Mouse (Mus musculus): ENCODE results near the gene Nacc1. TPM values are rescaled to one million over a fixed set of nuclear protein-coding genes. Genes with fewer than 3 reads are reported as not detected.
"Not testable (repeated sequence)": the region's sequence is repeated elsewhere in the genome, so short reads cannot be mapped to it uniquely, and the experiment has no call there.

Gene Nacc1
- total RNA-seq, 1 experiment from 2014 or later: 55.3 TPM

DNA sequence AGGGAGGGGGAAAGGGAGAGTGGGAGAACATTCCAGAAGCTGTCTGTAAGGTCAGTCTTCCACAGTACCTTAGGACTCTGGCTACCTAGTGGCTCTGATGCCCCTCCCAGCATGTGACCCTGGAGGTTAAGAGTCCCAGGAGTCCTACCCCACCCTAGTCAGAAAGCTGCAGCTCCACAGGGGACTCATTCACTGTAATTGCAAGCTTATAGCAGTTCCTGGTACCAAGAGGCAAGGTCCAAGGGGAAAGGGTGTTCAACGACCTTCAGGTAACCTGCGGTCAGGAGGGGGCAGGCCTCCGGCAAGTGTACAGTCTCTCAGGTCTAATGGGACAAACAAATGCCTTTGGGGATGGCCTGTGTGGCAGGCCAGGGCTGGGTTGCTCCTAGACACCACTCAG, 37.4 kb downstream of the Nacc1 start:
- ATAC-seq (replicated peaks; ENCODE audit: low read depth, poor library complexity, severe bottlenecking): no peak

DNA sequence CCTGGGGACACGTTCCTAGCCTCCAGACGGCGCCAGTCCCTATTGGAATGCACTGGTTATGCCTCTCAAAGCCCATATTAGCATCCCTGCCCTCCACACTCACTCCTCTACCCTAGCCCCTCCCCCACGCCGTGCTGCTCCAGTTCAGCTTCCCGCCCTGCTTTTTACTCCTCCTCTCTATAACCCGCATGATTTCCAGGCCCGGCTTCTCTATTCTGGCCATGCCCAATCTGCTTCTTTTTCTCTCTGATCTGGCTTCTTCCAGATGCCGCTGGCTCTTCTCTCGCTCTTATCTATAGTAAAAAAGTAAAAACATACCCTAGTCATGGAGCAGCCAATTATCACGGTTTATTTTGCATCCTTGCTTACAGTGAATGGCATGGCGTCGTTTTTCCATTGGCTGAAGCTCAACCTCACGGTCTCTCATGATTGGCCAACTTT, 40.2 kb downstream of the Nacc1 start:
- ATAC-seq (replicated peaks; ENCODE audit: low read depth, poor library complexity, severe bottlenecking): no peak; the same call in 1 of the 2 replicates

DNA sequence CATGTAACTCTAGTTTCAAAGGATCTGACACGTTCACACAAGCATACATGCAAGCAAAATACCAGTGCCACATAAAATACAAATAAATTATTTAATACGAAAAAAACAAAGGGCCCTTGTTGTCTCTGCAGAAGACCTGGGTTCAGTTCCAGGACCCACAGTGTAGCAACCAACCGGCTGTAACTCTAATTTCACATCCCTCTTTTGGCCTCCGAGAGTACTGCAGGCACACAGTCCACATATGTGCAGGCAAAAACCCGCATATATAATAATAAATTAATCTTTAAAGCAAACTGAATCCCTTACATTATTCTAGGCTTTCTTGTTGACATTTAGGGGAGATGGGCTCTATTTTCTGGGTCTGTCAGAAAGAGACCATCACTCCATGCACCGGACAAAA, 40.9 kb downstream of the Nacc1 start:
- ATAC-seq (replicated peaks; ENCODE audit: low read depth, poor library complexity, severe bottlenecking): no peak

DNA sequence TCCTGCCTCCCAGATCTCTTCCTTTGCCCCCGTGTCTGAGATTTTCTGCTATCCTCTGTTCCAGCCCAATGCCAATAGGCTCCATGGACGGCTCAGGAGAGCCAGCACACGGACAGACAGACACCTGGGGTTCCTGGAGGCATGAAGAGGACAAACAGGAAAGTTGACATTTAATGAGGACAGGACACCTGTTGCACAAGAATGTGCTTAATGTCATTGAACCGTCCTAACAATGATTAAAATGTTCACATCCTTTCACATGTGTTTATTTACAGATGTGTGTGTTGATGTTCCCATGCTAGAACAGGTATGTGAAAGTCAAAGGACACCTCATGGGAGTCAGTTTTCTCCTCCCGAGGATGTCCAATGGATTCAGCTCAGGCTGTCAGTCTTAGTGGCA, 44.6 kb downstream of the Nacc1 start:
- no peak for ATAC-seq (replicated peaks; ENCODE audit: low read depth, poor library complexity, severe bottlenecking)

DNA sequence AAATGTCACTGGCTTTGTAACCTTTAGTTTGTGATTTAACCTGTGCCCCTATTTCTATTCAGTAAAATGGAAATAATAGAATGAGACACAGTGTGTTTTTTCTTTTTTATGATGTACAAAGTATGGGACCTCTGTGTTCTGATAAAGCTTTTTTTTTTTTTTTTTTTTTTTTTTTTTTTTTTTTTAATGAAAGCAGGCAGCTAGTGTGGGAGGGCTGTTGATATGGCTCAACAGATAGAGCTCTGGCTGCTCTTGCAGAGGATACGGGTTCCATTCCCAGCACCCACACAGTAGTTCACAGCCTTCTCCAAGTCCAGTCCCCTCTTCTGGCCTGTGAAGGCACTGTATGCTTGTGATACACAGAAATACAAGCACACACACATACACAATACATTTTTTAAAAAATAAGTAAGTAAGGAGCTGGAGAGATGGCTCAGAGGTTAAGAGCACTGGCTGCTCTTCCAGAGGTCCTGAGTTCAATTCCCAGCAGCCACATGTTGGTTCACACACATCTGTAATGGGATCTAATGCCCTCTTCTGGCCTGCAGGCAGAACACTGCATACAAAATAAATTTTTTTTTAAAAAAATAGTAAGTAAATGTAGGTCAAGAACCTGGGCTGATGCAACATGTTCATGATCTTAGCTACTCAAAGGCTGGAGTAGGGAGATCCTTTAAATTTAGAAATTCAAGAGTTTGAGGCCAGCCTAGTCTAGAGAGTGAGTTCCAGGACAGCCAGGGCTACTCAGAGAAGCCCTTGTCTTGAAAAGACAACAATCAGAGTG, 45.9 kb downstream of the Nacc1 start:
- ATAC-seq (replicated peaks; ENCODE audit: low read depth, poor library complexity, severe bottlenecking): no peak

DNA sequence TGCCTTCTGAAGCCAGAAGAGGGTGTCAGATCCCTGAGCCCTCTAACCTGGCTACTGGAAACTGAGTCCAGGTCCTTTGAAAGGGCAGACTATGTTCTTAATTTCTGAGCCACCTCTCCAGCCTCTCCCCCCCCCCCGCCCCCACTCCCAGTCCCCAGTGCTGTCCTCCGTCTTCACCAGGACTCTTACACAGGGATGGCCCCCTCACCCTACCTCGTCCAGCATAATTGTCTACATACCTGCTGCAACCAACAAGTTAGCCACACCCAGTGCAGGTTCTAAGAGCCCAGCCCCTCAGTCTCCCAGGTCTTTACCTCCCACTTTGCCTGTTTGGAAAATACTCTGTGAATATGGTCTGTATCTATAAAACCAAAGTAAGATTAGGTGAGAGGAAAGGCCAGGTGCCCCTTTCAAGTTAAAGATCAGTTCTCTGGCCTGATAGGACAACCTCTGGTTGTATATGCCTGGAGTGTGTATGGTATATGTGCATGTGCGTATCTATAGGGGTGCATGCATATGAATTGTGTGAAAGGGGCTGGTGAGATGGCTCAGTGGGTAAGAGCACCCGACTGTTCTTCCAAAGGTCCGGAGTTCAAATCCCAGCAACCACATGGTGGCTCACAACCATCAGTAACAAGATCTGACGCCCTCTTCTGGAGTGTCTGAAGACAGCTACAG, 46.9 kb downstream of the Nacc1 start:
- no peak for ATAC-seq (replicated peaks; ENCODE audit: low read depth, poor library complexity, severe bottlenecking)

DNA sequence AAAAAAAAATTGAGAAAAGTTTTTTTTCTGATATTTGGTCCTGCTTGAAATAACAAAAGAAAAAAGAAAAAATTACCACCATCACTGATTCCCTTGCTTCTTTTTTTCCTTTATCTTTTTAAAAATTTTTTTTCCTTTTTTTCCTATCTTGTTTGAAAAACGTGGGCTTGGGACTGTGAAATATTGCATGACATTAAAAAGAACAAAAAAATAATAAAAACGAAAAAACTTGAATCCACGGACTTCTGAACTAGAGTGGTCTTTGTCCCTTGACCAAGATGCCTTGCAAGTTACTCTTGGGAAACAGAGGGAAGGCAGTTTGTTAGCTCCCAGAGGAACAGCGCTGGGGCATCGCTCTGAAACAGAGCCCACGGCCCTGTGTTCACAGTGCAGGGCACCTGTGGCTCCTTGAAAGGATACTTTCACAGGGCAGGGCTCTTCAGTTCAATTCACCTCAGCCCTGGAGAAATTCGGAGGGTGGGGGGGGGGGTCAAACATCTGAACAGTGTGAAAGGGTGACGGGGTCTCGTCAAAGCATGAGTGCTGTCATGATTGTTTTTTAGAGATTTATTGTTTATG, 47.6 kb downstream of the Nacc1 start:
- ATAC-seq (replicated peaks; ENCODE audit: low read depth, poor library complexity, severe bottlenecking): no peak

DNA sequence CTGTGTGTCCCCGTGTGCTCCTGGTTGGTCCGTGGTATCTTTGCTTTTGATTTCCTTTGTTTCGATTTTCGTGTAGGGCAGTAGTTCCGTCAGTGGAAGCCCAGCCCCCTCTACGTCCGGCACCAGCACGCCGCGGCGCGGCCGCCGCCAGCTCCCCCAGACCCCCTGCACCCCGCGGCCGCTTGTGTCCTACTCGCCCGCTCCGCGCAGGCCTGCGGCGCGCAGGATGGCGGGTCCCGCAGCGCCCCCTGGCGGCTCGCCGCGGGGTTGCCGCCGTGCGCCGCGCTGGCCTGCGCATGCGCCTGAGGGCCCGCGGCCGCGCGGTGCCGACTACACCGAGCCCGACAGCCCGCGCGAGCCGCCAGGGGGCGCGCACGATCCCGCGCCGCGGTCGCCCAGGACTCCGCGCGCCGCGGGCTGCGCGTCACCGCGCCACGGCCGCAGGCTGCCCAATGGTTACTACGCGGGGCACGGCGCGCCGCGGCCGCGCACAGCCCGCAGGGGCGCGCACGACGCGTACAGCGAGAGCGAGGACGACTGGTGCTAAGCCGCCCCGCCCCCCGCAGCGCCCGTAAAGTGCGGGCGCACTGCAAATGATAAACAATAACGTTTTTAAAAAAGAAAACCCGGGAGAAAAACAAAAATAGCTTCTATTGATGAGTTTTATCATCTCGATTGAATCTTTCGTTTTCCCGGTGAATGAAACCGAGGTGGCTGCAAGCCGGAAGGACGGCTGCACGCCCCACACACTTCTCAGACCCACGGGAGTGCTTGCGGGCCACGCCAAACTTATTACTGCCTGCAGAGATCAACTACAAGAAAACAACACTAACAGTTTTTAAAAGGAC, 48.3 kb downstream of the Nacc1 start:
- peak; percentile 62 for ATAC-seq (replicated peaks; ENCODE audit: low read depth, poor library complexity, severe bottlenecking)

DNA sequence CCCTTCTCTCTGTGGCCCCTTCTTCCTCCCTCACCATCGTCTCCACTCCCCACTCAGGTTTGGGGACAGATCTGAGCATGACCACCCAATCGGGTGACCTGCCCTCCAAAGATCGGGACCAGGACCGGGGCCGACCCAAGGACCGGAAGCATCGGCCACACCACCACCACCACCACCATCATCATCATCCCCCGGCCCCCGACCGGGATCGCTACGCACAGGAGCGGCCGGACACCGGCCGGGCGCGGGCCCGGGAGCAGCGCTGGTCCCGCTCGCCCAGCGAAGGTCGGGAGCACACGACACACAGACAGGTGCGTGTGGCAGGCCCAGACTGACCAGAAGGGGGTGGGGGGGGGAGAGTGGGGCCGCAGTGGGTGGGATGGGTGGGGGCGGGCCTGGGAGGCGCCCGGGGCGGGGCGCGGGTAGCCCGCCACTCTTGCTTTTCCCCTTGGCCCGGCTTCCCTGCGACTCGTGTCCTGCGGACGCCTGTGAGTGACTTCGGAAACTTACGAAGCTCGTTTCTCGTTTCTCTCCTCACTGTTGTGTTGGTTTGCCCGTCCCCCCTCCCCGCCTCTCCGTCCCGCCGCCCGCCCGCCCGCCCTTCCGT, 49.0 kb downstream of the Nacc1 start:
- peak; percentile 17; the same call in 1 of the 2 replicates for ATAC-seq (replicated peaks; ENCODE audit: low read depth, poor library complexity, severe bottlenecking)

DNA sequence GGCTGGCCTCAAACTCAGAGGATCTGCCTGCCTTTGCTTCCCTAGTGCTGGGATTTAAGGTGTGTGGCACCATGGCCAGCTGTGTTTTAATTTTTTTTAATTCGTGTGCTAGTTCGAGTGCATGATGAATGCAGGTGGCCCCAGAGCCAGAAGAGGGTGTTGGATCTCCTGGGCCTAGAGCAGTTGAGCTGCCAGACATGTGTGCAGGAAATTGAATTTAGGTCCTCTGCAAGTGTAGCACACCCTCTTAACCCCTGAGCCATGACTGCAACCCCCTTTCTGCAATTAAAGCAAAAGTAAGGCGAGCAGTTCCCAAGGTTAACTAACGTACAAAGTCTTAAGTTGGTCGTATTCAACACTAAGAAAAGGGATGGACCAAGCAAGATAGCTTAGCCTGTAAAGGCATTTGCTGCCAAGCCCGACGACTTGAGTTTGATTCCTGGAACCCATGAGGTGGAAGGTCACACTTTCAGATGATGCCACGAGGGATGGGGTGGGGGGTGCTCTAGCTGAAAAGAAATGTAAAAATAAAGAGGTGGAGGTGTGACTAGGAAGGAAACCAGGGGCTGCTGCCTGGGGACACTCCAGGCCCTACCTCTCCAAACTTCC, 49.6 kb downstream of the Nacc1 start:
- ATAC-seq (replicated peaks; ENCODE audit: low read depth, poor library complexity, severe bottlenecking): no peak

DNA sequence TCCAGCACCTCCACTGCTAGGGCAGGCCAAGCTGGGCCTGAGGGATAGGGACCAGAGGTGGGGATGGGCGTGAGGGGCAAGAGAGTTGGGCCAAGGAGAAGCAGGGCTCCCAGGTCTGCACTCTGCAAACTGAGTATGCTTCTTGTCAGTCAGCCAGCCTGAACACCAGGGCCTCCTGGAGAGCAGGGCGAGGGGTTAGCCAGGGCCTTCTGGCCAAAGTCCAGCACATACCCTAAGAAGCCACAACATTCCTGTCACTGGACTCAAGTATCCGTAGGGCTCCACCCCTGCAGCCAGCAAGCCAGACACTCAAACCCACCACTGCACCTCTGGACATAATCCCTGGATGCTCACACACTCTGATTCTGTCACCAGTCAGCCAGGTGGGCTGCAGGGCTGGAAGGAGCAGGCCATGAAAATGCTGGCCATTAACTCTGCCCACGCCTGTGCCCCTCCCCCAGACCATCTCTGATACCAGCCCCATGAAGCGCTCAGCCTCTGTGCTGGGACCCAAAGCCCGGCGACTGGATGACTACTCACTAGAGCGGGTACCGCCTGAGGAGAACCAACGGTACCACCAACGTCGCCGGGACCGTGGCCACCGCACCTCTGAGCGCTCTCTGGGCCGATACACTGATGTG, 51.5 kb downstream of the Nacc1 start:
- no peak for ATAC-seq (replicated peaks; ENCODE audit: low read depth, poor library complexity, severe bottlenecking)

DNA sequence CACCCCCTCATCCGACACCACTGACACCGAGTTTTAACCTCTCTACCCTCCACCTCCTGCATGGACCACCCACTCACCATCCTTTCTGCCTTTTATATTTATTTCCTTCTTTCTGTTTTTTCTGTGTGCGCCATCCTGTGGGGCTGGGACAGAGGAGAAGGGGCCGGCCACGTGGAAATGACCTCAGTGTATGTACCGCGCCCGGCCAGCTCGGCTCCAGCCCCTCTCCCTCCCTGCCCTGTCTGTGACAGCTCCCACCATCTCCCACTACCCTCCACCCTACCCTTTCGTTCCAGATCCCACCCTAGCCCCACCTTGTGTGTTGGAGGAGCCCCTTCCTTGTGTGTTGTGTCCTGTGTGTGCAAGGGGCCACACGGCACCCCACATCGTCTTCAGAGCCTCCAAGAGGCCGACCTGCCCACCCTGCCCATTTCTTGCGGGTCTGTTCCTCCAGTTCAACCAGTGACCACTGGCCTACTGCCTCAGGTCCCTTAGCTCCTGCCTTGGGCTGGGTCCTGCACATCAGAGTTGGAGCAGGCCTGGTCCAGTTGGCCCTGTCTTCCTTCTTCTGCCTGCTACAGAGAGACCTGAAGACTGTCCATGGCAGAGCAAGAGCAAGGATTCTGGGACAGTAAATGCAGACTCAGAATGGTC, 52.1 kb downstream of the Nacc1 start:
- ATAC-seq (replicated peaks; ENCODE audit: low read depth, poor library complexity, severe bottlenecking): no peak

DNA sequence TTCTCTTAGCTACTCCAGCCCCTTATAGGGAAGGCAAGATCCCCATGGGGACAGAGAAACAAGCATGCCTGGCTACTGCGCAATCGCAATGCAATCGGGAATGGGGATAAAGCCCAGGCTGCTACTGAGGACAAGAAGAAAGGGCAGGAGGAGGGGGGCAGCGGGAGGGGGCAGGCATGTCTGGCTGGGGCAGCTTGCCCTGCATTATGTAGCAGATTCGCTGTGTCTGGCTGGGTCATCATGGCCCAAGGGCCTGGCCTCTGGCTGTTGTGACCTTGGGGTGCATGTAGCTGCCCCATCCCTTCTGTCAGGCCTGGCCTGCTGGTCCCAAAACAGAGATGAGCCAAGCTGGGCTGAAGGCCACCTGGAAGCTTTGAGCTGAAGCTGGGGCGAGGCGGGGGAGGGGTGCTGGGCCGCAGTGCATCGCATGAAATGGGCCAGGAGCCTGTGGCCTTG, 52.8 kb downstream of the Nacc1 start:
- ATAC-seq (replicated peaks; ENCODE audit: low read depth, poor library complexity, severe bottlenecking): no peak

DNA sequence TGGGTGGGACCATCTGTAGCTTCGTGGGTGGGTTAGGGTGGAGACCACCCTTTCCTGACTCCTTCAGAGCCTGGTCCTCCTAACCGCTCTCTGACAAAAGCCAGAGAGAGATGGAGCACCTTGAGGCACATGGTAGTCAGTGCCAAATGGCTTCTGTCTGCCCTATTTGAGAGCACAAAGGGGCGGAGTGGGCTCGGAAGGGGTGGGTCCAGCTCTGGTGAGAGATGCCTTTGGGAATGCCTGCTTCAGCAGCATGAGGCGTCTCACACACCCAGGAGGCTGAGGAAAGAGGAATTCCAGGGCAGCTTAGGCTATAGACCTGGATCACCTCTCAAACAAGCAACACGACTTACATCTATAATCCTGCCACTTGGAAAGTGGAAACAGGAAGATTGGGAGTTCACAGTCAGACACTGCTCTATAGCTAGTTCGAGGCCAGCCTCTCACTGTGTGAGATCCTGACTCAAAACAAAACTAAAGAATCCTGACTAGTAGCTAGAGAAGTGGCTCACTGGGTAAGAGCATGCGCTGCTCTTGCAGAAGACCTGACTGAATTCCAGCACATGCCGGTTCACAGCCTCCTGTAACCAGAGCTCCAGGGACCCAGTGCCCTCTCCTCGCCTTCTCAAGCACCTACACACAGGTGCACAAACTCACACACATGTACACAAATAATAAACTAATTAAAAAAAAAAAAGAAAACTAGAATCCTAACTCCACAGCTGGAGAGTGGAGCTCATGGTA, 53.6 kb downstream of the Nacc1 start:
- no peak for ATAC-seq (replicated peaks; ENCODE audit: low read depth, poor library complexity, severe bottlenecking)

DNA sequence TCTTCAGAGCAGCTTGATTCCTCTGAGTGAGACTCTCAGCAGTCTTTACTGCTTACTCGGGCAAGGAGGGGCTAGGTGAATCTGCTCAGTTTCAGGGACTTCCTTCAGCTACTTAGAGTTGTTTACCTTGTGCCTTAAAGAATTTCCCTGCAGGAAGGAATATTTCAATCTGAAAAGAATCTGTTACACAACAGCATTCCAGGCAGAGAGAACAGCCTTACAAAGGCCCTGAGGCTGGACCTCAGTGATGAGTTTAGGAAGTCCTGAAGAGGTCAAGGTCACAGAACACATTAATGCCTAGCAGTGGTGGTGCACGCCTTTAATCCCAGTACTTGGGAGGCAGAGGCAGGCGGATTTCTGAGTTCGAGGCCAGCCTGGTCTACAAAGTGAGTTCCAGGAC, 55.8 kb downstream of the Nacc1 start:
- no peak for ATAC-seq (replicated peaks; ENCODE audit: low read depth, poor library complexity, severe bottlenecking)

DNA sequence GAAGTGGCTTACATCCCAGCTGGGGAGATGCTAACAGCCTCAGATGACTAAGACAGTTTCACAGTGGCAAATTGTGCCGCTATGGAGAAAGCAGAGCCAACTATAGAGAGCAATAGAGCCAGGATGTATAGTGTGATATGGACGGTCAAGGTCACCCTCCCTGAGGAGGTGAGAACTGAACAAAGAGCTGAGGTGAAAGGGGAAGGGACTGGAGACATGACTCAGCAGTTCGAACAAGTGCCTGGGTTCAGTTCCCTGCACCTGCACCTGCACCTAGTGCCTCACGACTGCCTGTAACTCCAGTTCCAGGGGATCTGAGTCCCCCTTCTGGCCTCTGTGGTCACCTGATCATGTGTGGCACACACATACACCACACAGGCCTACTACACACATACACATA, 57.5 kb downstream of the Nacc1 start:
- ATAC-seq (replicated peaks; ENCODE audit: low read depth, poor library complexity, severe bottlenecking): no peak

DNA sequence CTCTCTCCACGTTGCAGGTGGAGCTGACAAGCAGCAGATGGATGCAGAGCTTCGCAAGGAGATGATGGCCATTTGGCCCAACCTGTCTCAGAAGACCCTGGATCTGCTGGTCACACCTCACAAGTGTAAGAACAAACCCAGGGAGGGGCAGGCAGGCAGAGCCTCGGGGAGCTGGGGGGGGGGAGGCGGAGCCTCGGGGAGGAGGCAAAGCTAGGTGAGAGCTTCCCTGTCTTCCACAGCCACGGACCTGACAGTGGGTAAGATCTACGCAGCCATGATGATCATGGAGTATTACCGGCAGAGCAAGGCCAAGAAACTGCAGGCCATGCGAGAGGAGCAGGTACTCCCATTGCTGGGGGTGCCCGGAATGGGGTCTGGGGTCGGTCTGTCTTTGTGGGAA, 58.1 kb downstream of the Nacc1 start:
- no peak for ATAC-seq (replicated peaks; ENCODE audit: low read depth, poor library complexity, severe bottlenecking)

DNA sequence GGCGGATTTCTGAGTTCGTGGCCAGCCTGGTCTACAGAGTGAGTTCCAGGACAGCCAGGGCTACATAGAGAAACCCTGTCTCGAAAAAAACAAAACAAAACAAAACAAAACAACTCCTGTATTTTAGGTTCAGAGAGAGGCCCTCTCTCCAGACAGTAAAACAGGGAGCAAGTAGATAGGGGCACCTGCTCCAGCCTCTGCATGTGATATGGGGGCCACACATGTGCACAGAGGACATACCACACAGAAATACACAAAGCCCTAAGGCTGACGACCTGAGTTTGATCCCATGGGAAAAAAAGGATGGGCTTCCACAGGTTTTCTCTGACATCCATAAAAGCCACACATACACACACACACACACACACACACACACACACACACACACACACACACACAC, 64.2 kb downstream of the Nacc1 start:
- ATAC-seq (replicated peaks; ENCODE audit: low read depth, poor library complexity, severe bottlenecking): not testable (repeated sequence)

Data from common myeloid progenitor, adult 5-6 weeks (primary cell).